Mouse (Mus musculus) stomach, embryonic 14.5 days (tissue): ENCODE measurements around the gene Dydc1. TPM values are rescaled to one million over a fixed set of nuclear protein-coding genes. Genes with fewer than 3 reads are reported as not detected.
A peak's percentile ranks its signal among the peaks of the same experiment; 100 is the strongest.

ENCODE experiments used
- ATAC-seq: fragments of 200-750 bp; cut with Nextera tagmentation; 2 replicates; pipeline ENCODE4 v1.8.0; 2017; ENCODE audit warnings: low read depth, moderate TSS enrichment; ENCODE audit not compliant: insufficient number of reproducible peaks, insufficient read depth, low FRiP score
- H3K27ac ChIP-seq: fragments of 300-500 bp; sonication (generic); 2 replicates; pipeline ENCODE4 v1.5.1; 2014; ENCODE audit warnings: mild to moderate bottlenecking, low read length, moderate library complexity, mixed read lengths
- H3K27me3 ChIP-seq: fragments of 300-500 bp; sonication (generic); 2 replicates; pipeline ENCODE4 v1.6.1; 2014; ENCODE audit warnings: low read length, control low read depth, mixed read lengths; ENCODE audit not compliant: control insufficient read depth, insufficient read depth
- H3K36me3 ChIP-seq: fragments of 300-500 bp; sonication (generic); 2 replicates; pipeline ENCODE4 v1.6.1; 2014; ENCODE audit warnings: mild to moderate bottlenecking, control low read depth, low read length, moderate library complexity, mixed read lengths; ENCODE audit not compliant: control insufficient read depth, insufficient read depth
- H3K4me1 ChIP-seq: fragments of 300-500 bp; sonication (generic); 2 replicates; pipeline ENCODE4 v1.6.1; 2014; ENCODE audit warnings: low read length, control low read depth, mixed read lengths; ENCODE audit not compliant: control insufficient read depth, insufficient read depth
- H3K4me2 ChIP-seq: fragments of 300-500 bp; sonication (generic); replicated peaks from 2 replicates; pipeline ENCODE4 v1.6.1; 2014; ENCODE audit warnings: low read depth, low read length, control low read depth
- H3K4me3 ChIP-seq: fragments of 300-500 bp; sonication (generic); 2 replicates; pipeline ENCODE4 v1.5.1; 2014; ENCODE audit warnings: low read depth, low read length, control low read depth
- H3K9ac ChIP-seq: fragments of 300-500 bp; sonication (generic); replicated peaks from 2 replicates; pipeline ENCODE4 v1.6.1; 2014; ENCODE audit warnings: low read depth, mild to moderate bottlenecking, control low read depth, low read length, moderate library complexity, mixed read lengths
- H3K9me3 ChIP-seq: fragments of 300-500 bp; sonication (generic); 2 replicates; pipeline ENCODE4 v1.6.1; 2016; ENCODE audit warnings: low read depth, low read length, control low read depth; ENCODE audit not compliant: control insufficient read depth
- WGBS: fragments of 180-500 bp; shearing (Covaris S2); extraction: QIAGEN DNeasy Blood & Tissue Kit; methylation state at CpG from one replicate; pipeline ENCODE4 v1.1.7; 2014; 5-methylcytosine and 5-hydroxymethylcytosine counted together
- polyA plus RNA-seq: library from polyadenylated mRNA; unstranded; fragments of >200 nt; fragmentation: Nextera tagmentation; extraction: Ambion mirVana; gene quantifications from 2 replicates; pipeline ENCODE4 v1.2.1, GENCODE M21; 2014

Dydc1 gene
- not detected in 2 replicates for polyA plus RNA-seq

GRCm38 (mm10) chr14:41072229-41072943, at the start of gene Dydc1:
Gene Dydc1 (plus strand): TSS chr14:41072911.
- H3K9ac ChIP-seq: no peak within 1 kb of the TSS
- H3K4me3 ChIP-seq: peak within 1 kb of the TSS; percentile 35
- ATAC-seq: peak; percentile 85

GRCm38 (mm10) chr14:41025087-41025486, 47.6 kb upstream of the Dydc1 start:
- Histone ChIP-seq H3K4me2 (no peak overlapping the region), H3K4me1 (no peaks in the 10 kb centered on the region), H3K9ac (no peak overlapping the region), H3K9me3 (no peaks in the 10 kb centered on the region), H3K27me3 (no peaks in the 10 kb centered on the region), H3K4me3 (no peak overlapping the region), H3K27ac (no peak overlapping the region), H3K36me3 (no peaks in the 10 kb centered on the region)
- ATAC-seq: no peak
- WGBS: 85% methylated on average over 2 of the region's 2 CpGs

More at GRCm38 (mm10) chr14:41072229-41072943, at the start of gene Dydc1:
- Histone ChIP-seq H3K4me1 (no peaks in the 10 kb centered on the region), H3K9me3 (no peaks in the 10 kb centered on the region), H3K36me3 (no peaks in the 10 kb centered on the region), H3K27ac (no peak within 1 kb of the TSS), H3K4me2 (peak within 1 kb of the TSS; percentile 61), H3K27me3 (no peaks in the 10 kb centered on the region)
- 11% methylated on average over 23 of the region's 23 CpGs for WGBS

- H3K9ac ChIP-seq: no peak overlapping the region
- no peak overlapping the region for H3K4me2 ChIP-seq
- H3K4me1 ChIP-seq: no peaks in the 10 kb centered on the region
- no peak overlapping the region for H3K27ac ChIP-seq
- H3K4me3 ChIP-seq: no peak overlapping the region
- no peaks in the 10 kb centered on the region for H3K36me3 ChIP-seq
- H3K27me3 ChIP-seq: no peaks in the 10 kb centered on the region
- no peaks in the 10 kb centered on the region for H3K9me3 ChIP-seq
- peak; percentile 66; the same call in 1 of the 2 replicates for ATAC-seq
- WGBS: 51% methylated on average over 7 of the region's 7 CpGs
These were observed 47.0 kb upstream of the Dydc1 start for GRCm38 (mm10) chr14:41025594-41026284.

GRCm38 (mm10) chr14:41029303-41029702, 43.4 kb upstream of the Dydc1 start:
- Histone ChIP-seq H3K4me3 (no peak overlapping the region), H3K27ac (no peak overlapping the region), H3K4me1 (no peaks in the 10 kb centered on the region), H3K9me3 (no peaks in the 10 kb centered on the region), H3K36me3 (no peaks in the 10 kb centered on the region), H3K27me3 (no peaks in the 10 kb centered on the region), H3K4me2 (no peak overlapping the region), H3K9ac (no peak overlapping the region)
- ATAC-seq: no peak
- WGBS: 76% methylated on average over 4 of the region's 4 CpGs

- no peaks in the 10 kb centered on the region for H3K27me3 ChIP-seq
- 87% methylated on average over 6 of the region's 6 CpGs for WGBS
- ATAC-seq: no peak
These were observed 41.7 kb upstream of the Dydc1 start for GRCm38 (mm10) chr14:41030989-41031513.

GRCm38 (mm10) chr14:41033135-41034110, 39.3 kb upstream of the Dydc1 start:
- Histone ChIP-seq H3K4me2 (no peak overlapping the region), H3K9ac (no peak overlapping the region)

More at GRCm38 (mm10) chr14:41030989-41031513, 41.7 kb upstream of the Dydc1 start:
- no peaks in the 10 kb centered on the region for H3K9me3 ChIP-seq
- no peak overlapping the region for H3K4me2 ChIP-seq
- H3K9ac ChIP-seq: no peak overlapping the region
- H3K4me3 ChIP-seq: no peak overlapping the region
- no peaks in the 10 kb centered on the region for H3K4me1 ChIP-seq
- H3K36me3 ChIP-seq: no peaks in the 10 kb centered on the region
- H3K27ac ChIP-seq: no peak overlapping the region

GRCm38 (mm10) chr14:41035146-41035798, 37.4 kb upstream of the Dydc1 start:
- H3K27ac ChIP-seq: no peak overlapping the region

More at GRCm38 (mm10) chr14:41033135-41034110, 39.3 kb upstream of the Dydc1 start:
- no peaks in the 10 kb centered on the region for H3K27me3 ChIP-seq
- no peaks in the 10 kb centered on the region for H3K36me3 ChIP-seq
- no peaks in the 10 kb centered on the region for H3K4me1 ChIP-seq
- no peak overlapping the region for H3K27ac ChIP-seq
- ATAC-seq: no peak
- 50% methylated on average over 13 of the region's 13 CpGs for WGBS
- no peaks in the 10 kb centered on the region for H3K9me3 ChIP-seq
- no peak overlapping the region for H3K4me3 ChIP-seq

More at GRCm38 (mm10) chr14:41035146-41035798, 37.4 kb upstream of the Dydc1 start:
- Histone ChIP-seq H3K4me1 (no peaks in the 10 kb centered on the region), H3K4me2 (no peak overlapping the region), H3K27me3 (no peaks in the 10 kb centered on the region), H3K9me3 (no peaks in the 10 kb centered on the region), H3K9ac (no peak overlapping the region), H3K4me3 (no peak overlapping the region), H3K36me3 (no peaks in the 10 kb centered on the region)
- 34% methylated on average over 6 of the region's 6 CpGs for WGBS
- ATAC-seq: 0 out of 2 replicates have a peak, but pooled peaks have one; percentile 49
